Mouse (Mus musculus) urinary bladder, postnatal 10 days (tissue): ENCODE measurements around the gene Pdcd5.

Experiments used
- DNase-seq: peaks from one replicate; pipeline ENCODE4 v3.0.0; 2022; ENCODE audit warnings: low spot score

Pdcd5 gene

GRCm38 (mm10) chr7:35646317-35647081, 822 bp downstream of the Pdcd5 start:
- DNase-seq: no peak

DNA sequence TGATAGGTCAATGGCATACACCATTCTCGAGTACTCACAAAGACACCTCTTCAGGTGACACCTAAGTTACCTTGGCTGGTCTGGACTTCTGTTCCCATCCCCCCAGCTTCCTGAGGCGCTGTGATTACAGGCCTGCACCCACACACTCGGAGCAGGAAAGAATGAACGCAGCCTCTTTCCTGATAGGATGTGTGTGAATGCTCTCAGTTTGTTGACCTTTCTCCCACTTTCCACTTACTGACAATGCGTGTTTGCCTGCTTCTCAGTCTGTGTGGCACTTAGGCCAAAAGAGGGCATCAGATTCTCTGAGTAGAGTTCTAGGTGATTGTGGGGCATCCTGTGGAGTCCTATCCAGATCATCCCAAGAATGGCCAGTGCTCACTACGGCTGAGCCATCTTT, 7.2 kb downstream of the Pdcd5 start:
- DNase-seq: no peak

GRCm38 (mm10) chr7:35636874-35637273, 10.4 kb downstream of the Pdcd5 start:
- DNase-seq: no peak

- DNase-seq: no peak
Measured at GRCm38 (mm10) chr7:35636229-35636628, 11.1 kb downstream of the Pdcd5 start.

DNA sequence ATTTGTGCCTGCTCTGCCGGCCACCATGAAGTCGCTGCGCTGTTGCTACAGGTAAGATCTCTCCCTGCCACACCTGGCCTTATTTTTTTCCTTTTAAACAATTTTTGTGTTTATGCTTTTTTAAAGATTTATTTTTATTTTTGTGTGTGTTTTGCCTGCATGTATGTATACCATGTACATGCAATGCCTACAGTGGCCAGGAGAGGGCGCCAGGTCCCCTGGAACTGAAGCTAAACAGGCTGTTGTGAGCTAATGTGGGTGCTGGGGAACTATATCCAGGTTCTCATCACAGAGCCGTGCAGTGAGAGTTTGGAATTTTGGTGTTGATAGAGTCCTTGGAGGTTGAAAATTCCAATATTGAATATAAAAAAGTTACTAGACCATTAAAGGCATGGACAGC, 18.8 kb downstream of the Pdcd5 start:
- DNase-seq: no peak

- no peak for DNase-seq
Measured at GRCm38 (mm10) chr7:35627371-35627770, 19.9 kb downstream of the Pdcd5 start.

GRCm38 (mm10) chr7:35626038-35626437, 21.3 kb downstream of the Pdcd5 start:
- DNase-seq: no peak

GRCm38 (mm10) chr7:35622626-35623025, 24.7 kb downstream of the Pdcd5 start:
- DNase-seq: no peak

GRCm38 (mm10) chr7:35617513-35617912, 29.8 kb downstream of the Pdcd5 start:
- no peak for DNase-seq

- DNase-seq: no peak
Measured at GRCm38 (mm10) chr7:35609245-35609644, 38.1 kb downstream of the Pdcd5 start.

DNA sequence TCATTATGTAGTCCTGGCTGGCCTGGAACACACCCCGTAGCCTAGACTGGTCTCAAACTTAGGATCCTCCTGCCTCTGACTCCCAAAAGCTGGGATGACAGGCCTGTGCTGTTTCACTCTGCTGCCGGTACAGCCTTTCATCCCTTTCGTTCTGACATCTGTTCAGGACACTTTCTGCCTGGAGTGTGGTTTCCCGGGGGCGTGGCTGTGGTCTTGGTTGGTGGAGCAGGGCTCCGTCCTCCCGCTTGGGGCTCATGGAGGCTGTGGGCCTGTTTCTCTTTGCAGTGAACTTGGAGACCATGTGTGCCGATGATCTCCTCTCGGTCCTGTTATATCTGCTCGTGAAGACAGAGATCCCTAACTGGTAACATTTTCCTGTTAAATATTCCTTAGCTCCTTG, 40.5 kb downstream of the Pdcd5 start:
- DNase-seq: no peak

- no peak for DNase-seq
Measured at GRCm38 (mm10) chr7:35602766-35603165, 44.6 kb downstream of the Pdcd5 start.

GRCm38 (mm10) chr7:35601106-35601505, 46.2 kb downstream of the Pdcd5 start:
- no peak for DNase-seq

DNA sequence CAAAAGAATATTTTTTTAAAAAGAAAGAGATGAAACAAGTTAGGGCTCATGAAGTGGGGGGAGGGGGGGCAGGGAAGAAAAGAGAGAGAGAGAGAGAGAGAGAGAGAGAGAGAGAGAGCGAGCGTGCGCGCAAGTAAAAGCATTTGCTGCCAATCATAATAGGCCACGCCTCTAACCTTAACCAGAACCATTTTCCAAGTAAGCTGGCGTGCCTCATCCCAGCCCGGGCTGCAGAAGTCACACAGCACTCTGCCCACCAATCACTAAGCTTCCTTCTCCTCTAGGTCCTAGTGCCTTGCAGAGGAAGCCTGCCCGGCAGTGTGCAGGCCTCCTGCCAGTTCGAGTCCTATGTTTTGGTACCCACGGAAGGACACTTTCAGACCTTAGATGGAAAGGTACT, 47.3 kb downstream of the Pdcd5 start:
- DNase-seq: no peak

DNA sequence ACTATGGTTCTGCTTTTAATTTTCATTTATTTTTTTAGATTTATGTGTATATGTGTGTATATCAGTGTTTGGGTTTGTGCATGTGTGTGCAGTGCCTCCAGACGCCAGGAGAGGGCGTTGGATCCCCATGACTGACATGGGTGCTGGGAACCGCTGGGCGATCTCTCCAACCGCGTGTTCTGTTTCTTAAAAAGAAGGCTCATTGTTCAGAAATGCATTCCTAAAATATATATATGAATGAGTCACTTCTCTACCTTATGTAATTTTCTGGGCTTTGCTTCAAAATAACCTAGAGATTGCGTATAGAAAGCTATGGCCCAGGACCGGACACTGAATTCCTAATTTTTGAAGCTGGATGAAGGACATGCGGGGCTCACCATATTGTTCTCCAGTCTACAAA, 47.8 kb downstream of the Pdcd5 start:
- no peak for DNase-seq

- DNase-seq: no peak
Measured at GRCm38 (mm10) chr7:35594311-35594710, 53.0 kb downstream of the Pdcd5 start.
